Mouse (Mus musculus) midbrain, postnatal 0 days (tissue): Measurements from ENCODE around the gene Tnnt1. TPM values are rescaled to one million over a fixed set of nuclear protein-coding genes. Genes with fewer than 3 reads are reported as not detected.

Experiments used
- ATAC-seq: fragments of 200-750 bp; cut with Nextera tagmentation; 2 replicates; pipeline ENCODE4 v1.8.0; 2017; ENCODE audit warnings: moderate number of reproducible peaks, mild to moderate bottlenecking, moderate TSS enrichment, moderate library complexity; ENCODE audit not compliant: low FRiP score
- DNase-seq: peaks from one replicate; pipeline ENCODE4 v3.0.0-alpha.2; 2015; ENCODE audit warnings: low spot score
- H3K27ac ChIP-seq: fragments of 300-500 bp; sonication (generic); 2 replicates; pipeline ENCODE4 v1.5.1; 2014; ENCODE audit warnings: low read depth, mild to moderate bottlenecking, low read length, mixed read lengths
- H3K27me3 ChIP-seq: fragments of 300-500 bp; sonication (generic); 2 replicates; pipeline ENCODE4 v1.6.1; 2014; ENCODE audit warnings: low read length, control low read depth, mixed read lengths; ENCODE audit not compliant: insufficient read depth
- H3K36me3 ChIP-seq: fragments of 300-500 bp; sonication (generic); 2 replicates; pipeline ENCODE4 v1.6.1; 2014; ENCODE audit warnings: low read length, control low read depth, mixed read lengths; ENCODE audit not compliant: insufficient read depth
- H3K4me1 ChIP-seq: fragments of 300-500 bp; sonication (generic); 2 replicates; pipeline ENCODE4 v1.6.1; 2014; ENCODE audit warnings: mild to moderate bottlenecking, control low read depth, antibody characterized with exemption, low read length, mixed read lengths; ENCODE audit not compliant: insufficient read depth
- H3K4me2 ChIP-seq: fragments of 300-500 bp; sonication (generic); 2 replicates; pipeline ENCODE4 v1.6.1; 2014; ENCODE audit warnings: low read depth, mild to moderate bottlenecking, low read length, mixed read lengths; ENCODE audit not compliant: poor library complexity, severe bottlenecking
- H3K4me3 ChIP-seq: fragments of 300-500 bp; sonication (generic); 2 replicates; pipeline ENCODE4 v1.5.1; 2014; ENCODE audit warnings: low read depth, mild to moderate bottlenecking, low read length, moderate library complexity
- H3K9ac ChIP-seq: fragments of 300-500 bp; sonication (generic); replicated peaks from 2 replicates; pipeline ENCODE4 v1.6.1; 2014; ENCODE audit warnings: mild to moderate bottlenecking, low read length, moderate library complexity, mixed read lengths; ENCODE audit not compliant: poor library complexity, severe bottlenecking
- H3K9me3 ChIP-seq: fragments of 300-500 bp; sonication (generic); 2 replicates; pipeline ENCODE4 v1.6.1; 2016; ENCODE audit warnings: low read length, control low read depth
- CTCF ChIP-seq: IDR thresholded peaks from 2 replicates; pipeline ENCODE4 v1.5.1; 2016; ENCODE audit warnings: antibody characterized with exemption, mild to moderate bottlenecking
- WGBS: fragments of 180-500 bp; shearing (Covaris S2); extraction: QIAGEN DNeasy Blood & Tissue Kit; methylation state at CpG from one replicate; pipeline ENCODE4 v1.1.7; 2014; 5-methylcytosine and 5-hydroxymethylcytosine counted together
- polyA plus RNA-seq: library from polyadenylated mRNA; unstranded; fragments of >200 nt; fragmentation: Nextera tagmentation; extraction: Ambion mirVana; gene quantifications from 2 replicates; pipeline ENCODE4 v1.2.1, GENCODE M21; 2015
- total RNA-seq: library from RNA; depleted of rRNA; stranded (reverse); fragments of >200 nt; gene quantifications from 2 replicates; pipeline ENCODE4 v1.2.3, GENCODE M21; 2014

Tnnt1 gene
- total and polyA plus RNA-seq, 2 experiments from 2014 or later = 4.1 to 4.2 TPM

DNA sequence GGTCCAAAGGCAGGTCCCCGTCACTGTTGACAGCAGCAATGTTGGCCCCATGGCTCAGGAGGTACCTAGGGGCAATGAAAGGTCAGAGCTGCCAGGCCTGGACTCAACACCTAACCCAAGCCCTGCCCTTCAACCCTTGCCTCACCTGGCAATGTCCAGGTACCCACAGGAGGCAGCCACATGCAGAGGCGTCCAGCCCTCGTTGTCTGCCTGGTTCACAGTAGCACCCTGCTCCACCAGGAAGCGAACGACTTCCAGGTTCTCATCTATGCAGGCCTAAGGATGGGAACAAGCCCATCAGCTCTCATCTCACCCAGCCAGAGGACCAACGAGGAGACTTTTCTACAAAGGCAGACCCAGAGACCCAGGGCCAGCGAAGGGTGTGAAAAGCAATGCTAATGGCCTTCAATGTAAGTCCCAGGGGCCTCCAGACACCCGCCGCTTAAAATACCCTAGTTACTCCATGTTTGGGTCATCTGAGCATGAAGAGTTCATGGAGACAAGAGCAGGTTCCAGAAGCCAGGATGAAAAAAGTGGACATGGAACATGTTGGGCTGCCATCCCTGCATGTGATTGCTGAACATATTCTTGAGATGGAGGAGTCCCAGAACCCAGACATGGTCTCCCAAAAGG, 18.8 kb downstream of the Tnnt1 start:
- Histone ChIP-seq H3K27me3 (no peaks in the 10 kb centered on the region), H3K9ac (no peak overlapping the region), H3K36me3 (peaks cover 27% of the 10 kb centered on the region), H3K27ac (no peak overlapping the region), H3K4me1 (peaks cover 20% of the 10 kb centered on the region; the same call in 1 of the 2 replicates), H3K9me3 (no peaks in the 10 kb centered on the region), H3K4me3 (no peak overlapping the region), H3K4me2 (no peak overlapping the region)
- DNase-seq (no peak), ATAC-seq (no peak)
- TF ChIP-seq CTCF = no peak
- 89% methylated on average over 9 of the region's 9 CpGs for WGBS

DNA sequence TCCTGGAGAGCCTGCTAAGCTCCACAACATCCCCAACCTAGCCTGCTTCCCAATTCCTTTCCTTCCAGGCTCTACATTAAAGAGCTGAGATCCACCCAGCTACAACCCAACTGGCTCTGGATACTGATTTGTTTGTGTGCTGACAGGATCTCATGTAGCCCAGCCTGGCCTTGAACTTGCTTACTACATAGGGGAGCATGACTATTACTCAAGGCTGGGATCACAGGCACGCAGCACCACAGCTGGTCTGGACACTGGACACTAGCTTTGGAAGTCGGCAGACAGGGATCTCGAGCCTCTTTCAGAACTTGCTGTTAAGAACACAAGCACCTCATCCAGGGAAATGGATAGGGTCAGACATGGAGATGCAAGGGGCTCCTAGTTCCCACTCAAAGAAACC, 19.7 kb downstream of the Tnnt1 start:
- no peak overlapping the region for H3K4me2 ChIP-seq
- ATAC-seq (no peak), DNase-seq (no peak)
- H3K36me3 ChIP-seq = peaks cover 31% of the 10 kb centered on the region
- TF ChIP-seq CTCF = no peak
- H3K27me3 ChIP-seq = no peaks in the 10 kb centered on the region
- H3K9ac ChIP-seq = no peak overlapping the region
- H3K4me1 ChIP-seq = peaks cover 20% of the 10 kb centered on the region; the same call in 1 of the 2 replicates
- H3K27ac ChIP-seq = no peak overlapping the region
- H3K9me3 ChIP-seq = no peaks in the 10 kb centered on the region
- no peak overlapping the region for H3K4me3 ChIP-seq
- WGBS = 96% methylated on average over 3 of the region's 3 CpGs

DNA sequence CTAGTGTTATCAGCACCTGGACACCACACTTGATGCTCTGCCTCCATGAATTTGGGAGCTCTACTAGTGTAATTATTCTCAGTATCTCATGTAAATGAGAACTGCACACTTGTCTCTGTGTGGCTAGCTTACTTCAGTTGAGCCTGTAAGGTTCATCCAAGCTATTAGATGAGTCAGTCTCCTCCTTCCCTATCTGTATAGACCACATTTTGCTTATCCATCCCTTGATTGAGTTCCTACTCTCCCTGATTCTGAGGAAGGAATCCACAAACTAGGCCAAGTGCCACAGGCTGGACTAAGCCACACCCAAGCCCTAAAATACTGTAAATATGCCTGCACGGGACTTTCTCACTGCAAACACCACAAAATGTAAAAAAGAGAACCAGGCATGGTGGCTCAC, 22.2 kb downstream of the Tnnt1 start:
- no peak for TF ChIP-seq CTCF
- WGBS = 84% methylated on average over 1 of the region's 1 CpGs
- no peak for ATAC-seq

DNA sequence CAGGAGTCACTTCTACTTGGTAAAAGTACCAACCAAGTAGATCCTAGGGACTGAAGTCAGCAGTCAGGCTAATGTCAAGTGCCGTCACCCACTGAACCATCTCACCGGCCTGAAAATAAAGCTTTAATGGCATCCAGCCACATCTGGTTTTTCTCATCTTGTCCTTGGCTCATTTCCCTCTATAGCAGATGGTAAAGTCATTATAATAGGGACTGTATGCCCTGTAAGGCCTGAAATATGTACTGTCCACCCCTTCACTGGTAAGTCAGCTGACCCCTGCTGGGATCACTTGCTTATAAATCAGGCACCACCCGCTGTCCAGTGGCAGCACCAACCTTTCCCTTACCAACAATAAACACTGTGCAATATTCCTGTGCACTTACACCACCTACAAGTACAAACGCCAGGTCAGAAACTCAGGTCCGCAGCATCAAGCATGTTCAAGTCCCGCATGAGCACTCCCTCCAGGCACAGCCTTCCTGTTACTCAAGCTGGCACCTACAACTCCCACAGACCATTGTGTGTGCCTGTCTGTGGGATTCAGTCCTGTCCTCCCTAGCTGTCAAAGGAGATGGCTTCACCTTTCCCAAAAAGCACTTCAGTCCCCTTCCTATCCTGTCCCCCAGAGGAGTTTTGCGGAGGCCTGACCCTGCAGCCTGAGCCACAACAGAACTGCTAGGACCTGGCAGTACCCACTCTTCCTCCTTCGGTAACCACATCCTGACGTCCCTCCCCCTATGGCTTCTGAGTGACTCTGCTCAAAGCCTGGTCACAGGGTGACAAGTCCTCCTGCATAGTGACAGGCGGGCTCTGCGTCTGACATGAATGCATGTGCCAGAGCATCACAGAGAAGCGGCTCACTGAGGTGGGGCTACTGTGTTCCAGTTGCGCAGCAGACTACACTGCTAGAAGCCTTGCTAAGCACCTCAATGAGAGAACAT, 23.6 kb downstream of the Tnnt1 start:
- no peak for ATAC-seq
- 89% methylated on average over 13 of the region's 13 CpGs for WGBS
- Histone ChIP-seq H3K9ac (no peak overlapping the region), H3K4me1 (no peaks in the 10 kb centered on the region), H3K27ac (no peak overlapping the region), H3K4me2 (no peak overlapping the region), H3K27me3 (no peaks in the 10 kb centered on the region), H3K9me3 (no peaks in the 10 kb centered on the region), H3K4me3 (no peak overlapping the region), H3K36me3 (peaks cover 45% of the 10 kb centered on the region)
- no peak for TF ChIP-seq CTCF
- no peak for DNase-seq

More for the DNA sequence above, 22.2 kb downstream of the Tnnt1 start:
- Histone ChIP-seq H3K36me3 (peaks cover 39% of the 10 kb centered on the region), H3K9ac (no peak overlapping the region), H3K4me1 (peaks cover 8% of the 10 kb centered on the region; the same call in 1 of the 2 replicates), H3K4me3 (no peak overlapping the region), H3K9me3 (no peaks in the 10 kb centered on the region), H3K27ac (no peak overlapping the region), H3K4me2 (no peak overlapping the region), H3K27me3 (no peaks in the 10 kb centered on the region)
- DNase-seq = no peak

DNA sequence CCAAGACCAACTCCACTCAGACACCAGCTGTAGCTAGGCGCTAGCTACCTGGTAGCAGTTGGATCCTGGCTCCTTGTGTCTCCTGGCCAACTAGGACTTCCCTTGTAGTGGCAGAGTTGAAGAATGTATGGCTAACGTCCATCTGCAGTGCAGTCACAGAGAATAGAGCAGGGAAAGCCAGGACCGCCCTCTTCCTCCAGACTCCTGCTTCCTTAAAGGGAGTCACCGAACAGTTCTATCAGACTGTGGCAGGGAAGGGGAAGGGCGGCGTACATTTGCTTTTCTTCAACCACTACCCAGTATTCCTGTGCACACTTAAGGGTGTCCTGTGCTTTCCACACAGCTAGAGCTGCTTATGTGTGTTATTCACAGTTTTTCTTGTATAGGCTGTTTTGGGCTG, 24.9 kb downstream of the Tnnt1 start:
- WGBS = 86% methylated on average over 6 of the region's 6 CpGs
- ATAC-seq (no peak), DNase-seq (no peak)
- H3K4me3 ChIP-seq = no peak overlapping the region
- H3K4me2 ChIP-seq = no peak overlapping the region
- no peak overlapping the region for H3K9ac ChIP-seq
- H3K27me3 ChIP-seq = no peaks in the 10 kb centered on the region
- no peaks in the 10 kb centered on the region for H3K4me1 ChIP-seq
- TF ChIP-seq CTCF = no peak
- H3K36me3 ChIP-seq = peaks cover 36% of the 10 kb centered on the region
- H3K9me3 ChIP-seq = no peaks in the 10 kb centered on the region
- no peak overlapping the region for H3K27ac ChIP-seq

DNA sequence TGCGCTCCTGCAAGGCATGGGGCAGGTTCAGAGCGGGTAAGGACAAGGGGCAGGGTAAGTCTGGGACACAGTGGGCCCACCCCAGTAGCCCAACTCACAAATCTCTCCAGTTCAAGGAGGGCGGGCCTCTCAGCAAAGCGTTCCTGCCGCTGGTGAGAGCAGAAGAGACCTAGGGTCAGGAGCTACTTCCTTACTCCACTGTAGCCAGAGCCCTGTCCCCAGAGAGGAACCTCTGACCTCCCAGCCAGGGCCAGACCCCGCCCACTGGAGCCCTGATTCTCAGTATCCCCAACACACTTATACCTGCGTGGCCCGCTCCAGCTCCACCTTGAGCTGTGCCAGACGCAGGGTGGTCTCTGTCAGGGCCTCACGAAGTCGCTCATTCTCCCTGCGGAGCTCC, 33.9 kb downstream of the Tnnt1 start:
- Histone ChIP-seq H3K27ac (no peak overlapping the region), H3K4me2 (no peak overlapping the region), H3K9ac (no peak overlapping the region), H3K27me3 (no peaks in the 10 kb centered on the region), H3K9me3 (no peaks in the 10 kb centered on the region), H3K4me3 (no peak overlapping the region), H3K36me3 (peaks cover 55% of the 10 kb centered on the region), H3K4me1 (peaks cover 4% of the 10 kb centered on the region; the same call in 1 of the 2 replicates)
- WGBS = 92% methylated on average over 12 of the region's 12 CpGs
- ATAC-seq (no peak), DNase-seq (no peak)
- TF ChIP-seq CTCF = no peak
